ENCODE assay signal across 26 mouse cellular contexts in genomic region chr6:47337300-47337699, GRCm38 (mm10).
DNase-seq lines count a peak whose midpoint lies in the region; ATAC-seq and TF ChIP-seq lines count a peak whose summit lies in the region.
"Had no signal": no experiment of that assay in that cellular context is flagged by ENCODE, and none has a peak within 500 bp of the region (broad histone marks: within the 10 kb centered on the region; RNA-seq: fewer than 3 reads in every experiment).

No protein-coding gene starts in this region.

- H3K9me3 ChIP-seq in heart, embryonic 10.5 days: no peaks in the 10 kb centered on the region
- H3K9me3 ChIP-seq in MEL (replicated peaks; ENCODE audit: insufficient read depth, low read length): no peaks in the 10 kb centered on the region
- no peaks in the 10 kb centered on the region for H3K9me3 ChIP-seq in intestine, embryonic 15.5 days
- no peaks in the 10 kb centered on the region for H3K9me3 ChIP-seq in intestine, postnatal 0 days (ENCODE audit: control insufficient read depth)
- no peaks in the 10 kb centered on the region for H3K9me3 ChIP-seq in midbrain, embryonic 10.5 days (replicated peaks)
- H3K9me3 ChIP-seq: embryonic facial prominence, embryonic 13.5 days; embryonic facial prominence, embryonic 15.5 days; forebrain, embryonic 10.5 days; forebrain, embryonic 12.5 days had no signal

- peaks cover 38% of the 10 kb centered on the region for H3K4me1 ChIP-seq in heart, embryonic 10.5 days
- H3K4me1 ChIP-seq in MEL (ENCODE audit: control insufficient read depth in 1 of 2, insufficient read depth in 2 of 2, low read length in 2 of 2): peaks cover 0 to 3% of the 10 kb centered on the region in 2 experiments; a peak in 1 of 4 replicates
- peaks cover 7% of the 10 kb centered on the region; the same call in 1 of the 2 replicates for H3K4me1 ChIP-seq in intestine, embryonic 15.5 days (replicated peaks)
- H3K4me1 ChIP-seq in intestine, postnatal 0 days (replicated peaks; ENCODE audit: control insufficient read depth, insufficient read depth, low read length): peaks cover 10% of the 10 kb centered on the region; the same call in 1 of the 2 replicates
- no peaks in the 10 kb centered on the region for H3K4me1 ChIP-seq in lung, adult 2 months (ENCODE audit: control insufficient read depth, insufficient read depth, low read length)
- H3K4me1 ChIP-seq in midbrain, embryonic 10.5 days: peaks cover 7% of the 10 kb centered on the region
- H3K4me1 ChIP-seq: embryonic facial prominence, embryonic 13.5 days; embryonic facial prominence, embryonic 15.5 days had no signal

- no peak overlapping the region for H3K4me3 ChIP-seq in heart, embryonic 10.5 days
- no peak overlapping the region for H3K4me3 ChIP-seq in MEL (ENCODE audit: control insufficient read depth in 1 of 2, insufficient read depth in 1 of 2, low read depth in 2 of 2, low read length in 2 of 2)
- no peak overlapping the region for H3K4me3 ChIP-seq in intestine, embryonic 15.5 days (replicated peaks)
- no peak overlapping the region for H3K4me3 ChIP-seq in intestine, postnatal 0 days (ENCODE audit: low read depth, low read length)
- no peak overlapping the region for H3K4me3 ChIP-seq in lung, adult 2 months (replicated peaks; ENCODE audit: extremely low read depth, low read depth, low read length)
- no peak overlapping the region for H3K4me3 ChIP-seq in midbrain, embryonic 10.5 days
- H3K4me3 ChIP-seq: embryonic facial prominence, embryonic 13.5 days; embryonic facial prominence, embryonic 15.5 days; erythroblast, embryonic 14.5 days; forebrain, embryonic 10.5 days; forebrain, embryonic 12.5 days had no signal

- no peak for TF ChIP-seq RAD21 in MEL (IDR thresholded peaks at IDR 0.05; ENCODE audit: low read depth, low read length)

- TF ChIP-seq POLR2A in MEL (IDR thresholded peaks at IDR 0.05; ENCODE audit: control insufficient read depth in 1 of 2, insufficient read depth in 1 of 2, low read depth in 1 of 2, low read length in 2 of 2, poor library complexity in 1 of 2): no peak
- TF ChIP-seq POLR2A in lung, adult 2 months (IDR thresholded peaks at IDR 0.05; ENCODE audit: borderline replicate concordance, extremely low read depth, low read depth, low read length): no peak

- H3K4me2 ChIP-seq in intestine, embryonic 15.5 days (replicated peaks): no peak overlapping the region
- H3K4me2 ChIP-seq in intestine, postnatal 0 days (replicated peaks; ENCODE audit: low read depth): no peak overlapping the region
- H3K4me2 ChIP-seq: embryonic facial prominence, embryonic 13.5 days; embryonic facial prominence, embryonic 15.5 days; forebrain, embryonic 12.5 days had no signal

- 0 out of 2 replicates have a peak, but pooled peaks have one; percentile 39 for ATAC-seq in intestine, embryonic 15.5 days
- peak; percentile 34; the same call in 1 of the 2 replicates for ATAC-seq in intestine, postnatal 0 days
- ATAC-seq: activated CD4-positive, CD25-positive, alpha-beta regulatory T cell, adult 4 months; CD4-positive, CD25-positive, alpha-beta regulatory T cell, adult 4 months; forebrain, embryonic 14.5 days; forebrain, embryonic 16.5 days had no signal

- no peak for TF ChIP-seq CTCF in MEL (IDR thresholded peaks at IDR 0.05 in 2 of 3, conservative IDR thresholded peaks at IDR 0.05 in 1 of 3; ENCODE audit: control insufficient read depth in 1 of 3, insufficient read depth in 1 of 3, low read depth in 2 of 3, low read length in 3 of 3, poor library complexity in 1 of 3, severe bottlenecking in 1 of 3)
- TF ChIP-seq CTCF in intestine, postnatal 0 days (IDR thresholded peaks at IDR 0.05; ENCODE audit: low read depth): no peak
- TF ChIP-seq CTCF in lung, adult 2 months (IDR thresholded peaks at IDR 0.05; ENCODE audit: insufficient read depth, low read length): no peak

- peak overlapping the region; percentile 70; the same call in 1 of the 2 replicates for H3K27ac ChIP-seq in heart, embryonic 10.5 days
- H3K27ac ChIP-seq in MEL (ENCODE audit: control insufficient read depth, low read depth, low read length): no peak overlapping the region
- H3K27ac ChIP-seq in intestine, embryonic 15.5 days: no peak overlapping the region
- H3K27ac ChIP-seq in intestine, postnatal 0 days (ENCODE audit: low read depth, low read length): peak overlapping the region; percentile 11; the same call in 1 of the 2 replicates
- H3K27ac ChIP-seq in midbrain, embryonic 10.5 days (replicated peaks): no peak overlapping the region
- H3K27ac ChIP-seq: embryonic facial prominence, embryonic 13.5 days; embryonic facial prominence, embryonic 15.5 days; forebrain, embryonic 10.5 days; forebrain, embryonic 12.5 days had no signal

- no peaks in the 10 kb centered on the region for H3K27me3 ChIP-seq in heart, embryonic 10.5 days (ENCODE audit: insufficient read depth, poor library complexity, severe bottlenecking)
- H3K27me3 ChIP-seq in MEL (ENCODE audit: control insufficient read depth in 1 of 2, insufficient read depth in 2 of 2, low read length in 2 of 2): peaks cover 2 to 5% of the 10 kb centered on the region in 2 experiments
- no peaks in the 10 kb centered on the region for H3K27me3 ChIP-seq in intestine, embryonic 15.5 days (replicated peaks)
- H3K27me3 ChIP-seq in intestine, postnatal 0 days (replicated peaks; ENCODE audit: control insufficient read depth, insufficient read depth, low read length): no peaks in the 10 kb centered on the region
- H3K27me3 ChIP-seq in midbrain, embryonic 10.5 days (ENCODE audit: low read depth, poor library complexity, severe bottlenecking): no peaks in the 10 kb centered on the region
- H3K27me3 ChIP-seq: CH12.LX; embryonic facial prominence, embryonic 13.5 days; embryonic facial prominence, embryonic 15.5 days; forebrain, embryonic 12.5 days had no signal

- TF ChIP-seq EP300 in MEL (IDR thresholded peaks at IDR 0.05; ENCODE audit: low read depth in 1 of 2, low read length in 2 of 2): peak; percentile 18 to 38; a peak in 2 of 4 replicates

- DNase-seq in heart, embryonic 10.5 days (ENCODE audit: low spot score): no peak
- DNase-seq in heart, adult 9 months (ENCODE audit: low spot score in 2 of 2): no peak
- DNase-seq in MEL (ENCODE audit: low read depth, low spot score): peak; percentile 14
- no peak for DNase-seq in lung, adult 2 months
- no peak for DNase-seq in adrenal gland, adult 2 months
- DNase-seq in midbrain, embryonic 10.5 days (ENCODE audit: low spot score): no peak
- DNase-seq: B cell, adult 2 months; cerebellum, adult 11 months; cerebellum, adult 18-20 months; cerebellum, adult 8-10 months; cerebellum, adult 9-11 months; cerebellum, postnatal 14 days; cerebellum, postnatal 36 days; embryo, embryonic 11 days had no signal

- H3K36me3 ChIP-seq in heart, embryonic 10.5 days: no peaks in the 10 kb centered on the region
- H3K36me3 ChIP-seq in MEL (ENCODE audit: control insufficient read depth in 1 of 2, insufficient read depth in 2 of 2, low read length in 2 of 2): peaks cover 0 to 2% of the 10 kb centered on the region in 2 experiments; a peak in 1 of 4 replicates
- H3K36me3 ChIP-seq in intestine, embryonic 15.5 days: no peaks in the 10 kb centered on the region
- H3K36me3 ChIP-seq in intestine, postnatal 0 days (ENCODE audit: control insufficient read depth, insufficient read depth): no peaks in the 10 kb centered on the region
- H3K36me3 ChIP-seq in midbrain, embryonic 10.5 days: no peaks in the 10 kb centered on the region
- H3K36me3 ChIP-seq: embryonic facial prominence, embryonic 13.5 days; embryonic facial prominence, embryonic 15.5 days; forebrain, embryonic 10.5 days; forebrain, embryonic 12.5 days had no signal

- no peak overlapping the region for H3K9ac ChIP-seq in MEL (ENCODE audit: control insufficient read depth, low read depth, low read length, poor library complexity, severe bottlenecking)
- H3K9ac ChIP-seq in intestine, embryonic 15.5 days: no peak overlapping the region
- H3K9ac ChIP-seq in intestine, postnatal 0 days (ENCODE audit: low read depth, low read length): no peak overlapping the region
- H3K9ac ChIP-seq: embryonic facial prominence, embryonic 13.5 days; embryonic facial prominence, embryonic 15.5 days; forebrain, embryonic 12.5 days had no signal

- WGBS in heart, embryonic 10.5 days: 81% methylated on average over 4 of the region's 4 CpGs
- 44% methylated on average over 4 of the region's 4 CpGs for WGBS in intestine, embryonic 15.5 days
- 35% methylated on average over 4 of the region's 4 CpGs for WGBS in intestine, postnatal 0 days
- WGBS in lung, adult 2 months: 64% methylated on average over 4 of the region's 4 CpGs
- WGBS in midbrain, embryonic 10.5 days: 90% methylated on average over 4 of the region's 4 CpGs

- H3K79me2 ChIP-seq in MEL (ENCODE audit: control insufficient read depth, insufficient read depth, low read length, poor library complexity): no peaks in the 10 kb centered on the region

TF ChIP-seq in MEL, 35 proteins besides CTCF, POLR2A, EP300 and RAD21:
- TF ChIP-seq TCF12 (IDR thresholded peaks at IDR 0.05; ENCODE audit: low read depth, low read length) (0 out of 2 replicates have a peak, but pooled peaks have one; percentile 39), ZNF384 (IDR thresholded peaks at IDR 0.05; ENCODE audit: low read depth, low read length) (peak; percentile 76), NRF1 (IDR thresholded peaks at IDR 0.05; ENCODE audit: insufficient read depth, low read depth, low read length, poor library complexity, severe bottlenecking) (no peak)

Comparison
In these comparisons a context has a peak if more than half of its experiments do, and no peak if none do; other contexts are left out.
1. H3K27ac ChIP-seq: peak in heart, embryonic 10.5 days (single experiment) and intestine, postnatal 0 days (single experiment); none in MEL (single experiment), intestine, embryonic 15.5 days (single experiment) and midbrain, embryonic 10.5 days (single experiment).